9 mouse cellular contexts compared by ENCODE assay signal in genomic region chr9:32696717-32697116, GRCm38 (mm10).
A peak's percentile ranks its signal among the peaks of the same experiment; 100 is the strongest.
DNase-seq lines count a peak whose midpoint lies in the region; ATAC-seq and TF ChIP-seq lines count a peak whose summit lies in the region.
"Had no signal": no experiment of that assay in that cellular context is flagged by ENCODE, and none has a peak within 500 bp of the region (broad histone marks: within the 10 kb centered on the region; RNA-seq: fewer than 3 reads in every experiment).

No protein-coding gene starts in this region.

- 0 out of 2 replicates have a peak, but pooled peaks cover 4% of the 10 kb centered on the region for H3K36me3 ChIP-seq in lung, postnatal 0 days (ENCODE audit: insufficient read depth, low read length)
- H3K36me3 ChIP-seq in stomach, postnatal 0 days (ENCODE audit: control insufficient read depth, insufficient read depth, low read length), result no peaks in the 10 kb centered on the region
- H3K36me3 ChIP-seq: G1E had no signal

- H3K9me3 ChIP-seq in lung, postnatal 0 days (ENCODE audit: low read length), result no peaks in the 10 kb centered on the region
- no peaks in the 10 kb centered on the region for H3K9me3 ChIP-seq in stomach, postnatal 0 days (ENCODE audit: control insufficient read depth, low read length)

- H3K4me3 ChIP-seq in left cerebral cortex, adult 2 months, result peak overlapping the region; percentile 66
- H3K4me3 ChIP-seq in lung, postnatal 0 days (ENCODE audit: low read depth, low read length), result peak overlapping the region; percentile 74
- H3K4me3 ChIP-seq in stomach, postnatal 0 days (ENCODE audit: low read depth, low read length), result peak overlapping the region; percentile 65

- H3K4me1 ChIP-seq in lung, postnatal 0 days (ENCODE audit: insufficient read depth, low read depth, low read length), result peaks cover 3% of the 10 kb centered on the region; the same call in 1 of the 2 replicates
- no peaks in the 10 kb centered on the region for H3K4me1 ChIP-seq in stomach, postnatal 0 days (replicated peaks; ENCODE audit: control insufficient read depth, insufficient read depth)

- 2% methylated on average over 7 of the region's 7 CpGs for WGBS in lung, postnatal 0 days
- WGBS in stomach, postnatal 0 days, result 20% methylated on average over 7 of the region's 7 CpGs

- DNase-seq in left cerebral cortex, adult 2 months (ENCODE audit: extremely low spot score in 1 of 2, low spot score in 2 of 2), result no peak
- DNase-seq in left cerebral cortex, postnatal 36 days (ENCODE audit: low spot score in 2 of 2), result no peak
- DNase-seq in adrenal gland, postnatal 36 days, result peak; percentile 54 to 70
- peak; percentile 77 to 80 for DNase-seq in heart, adult 9 months (ENCODE audit: low spot score in 2 of 2)
- peak; percentile 57 to 62 for DNase-seq in kidney, adult 8-10 months
- peak; percentile 90 for DNase-seq in lung, postnatal 0 days (ENCODE audit: low spot score)
- peak; percentile 31 for DNase-seq in stomach, postnatal 0 days (ENCODE audit: low spot score)
- no peak for DNase-seq in c-Kit-positive CD71-positive TER-119-positive erythroid progenitor cells, embryonic 14.5 days (ENCODE audit: low spot score)

- peak overlapping the region; percentile 75 for H3K9ac ChIP-seq in lung, postnatal 0 days (replicated peaks; ENCODE audit: low read depth)
- H3K9ac ChIP-seq in stomach, postnatal 0 days (ENCODE audit: low read length), result peak overlapping the region; percentile 78

- H3K27me3 ChIP-seq in lung, postnatal 0 days (replicated peaks; ENCODE audit: insufficient read depth, low read length), result no peaks in the 10 kb centered on the region
- no peaks in the 10 kb centered on the region for H3K27me3 ChIP-seq in stomach, postnatal 0 days (ENCODE audit: control insufficient read depth, insufficient read depth, low read length)

- H3K27ac ChIP-seq in left cerebral cortex, adult 2 months, result peak overlapping the region; percentile 81; the same call in 1 of the 2 replicates
- peak overlapping the region; percentile 95 for H3K27ac ChIP-seq in lung, postnatal 0 days (ENCODE audit: low read length)
- no peak overlapping the region; the same call in 1 of the 2 replicates for H3K27ac ChIP-seq in stomach, postnatal 0 days (replicated peaks)

- no peak for TF ChIP-seq CTCF in left cerebral cortex, adult 2 months (IDR thresholded peaks at IDR 0.05)
- TF ChIP-seq CTCF in lung, postnatal 0 days (IDR thresholded peaks at IDR 0.05), result no peak
- TF ChIP-seq CTCF in stomach, postnatal 0 days (IDR thresholded peaks at IDR 0.05; ENCODE audit: low read depth), result no peak

- no peak for TF ChIP-seq EP300 in lung, postnatal 0 days (IDR thresholded peaks at IDR 0.05)
- TF ChIP-seq EP300 in stomach, postnatal 0 days (optimal IDR thresholded peaks at IDR 0.05), result no peak

- intact Hi-C loops in left cerebral cortex, adult 2 months (cut with DNase I), result loop anchor here (5.0 kb wide), 1 partner anchor 104 kb away; no protein-coding TSS in a partner anchor
- intact Hi-C loops in left cerebral cortex, postnatal 36 days (cut with DNase I), result loop anchor here (5.0 kb wide), 1 partner anchor 246 kb away; no protein-coding TSS in a partner anchor

- peak; percentile 32 for ATAC-seq in lung, postnatal 0 days
- no peak for ATAC-seq in stomach, postnatal 0 days (ENCODE audit: low FRiP score, low TSS enrichment)

- peak overlapping the region; percentile 83 for H3K4me2 ChIP-seq in lung, postnatal 0 days (replicated peaks; ENCODE audit: low read depth, low read length)
- peak overlapping the region; percentile 75 for H3K4me2 ChIP-seq in stomach, postnatal 0 days (replicated peaks; ENCODE audit: low read depth)

Comparison
In these comparisons a context has a peak if more than half of its experiments do, and no peak if none do; other contexts are left out.
1. DNase-seq: peak in adrenal gland, postnatal 36 days (2 of 2), heart, adult 9 months (2 of 2), kidney, adult 8-10 months (2 of 2), lung, postnatal 0 days (single experiment) and stomach, postnatal 0 days (single experiment); none in left cerebral cortex, adult 2 months (0 of 2), left cerebral cortex, postnatal 36 days (0 of 2) and c-Kit-positive CD71-positive TER-119-positive erythroid progenitor cells, embryonic 14.5 days (single experiment).
2. Peak in every context shown above with its lines, with median percentiles within 50 percentile points of each other: H3K4me3 ChIP-seq.